Mouse (Mus musculus) lung, postnatal 14 days (tissue): Measurements from ENCODE around the gene Krt36.

Experiments used
- DNase-seq: peaks from one replicate; pipeline ENCODE4 v3.0.0; 2021

Krt36 gene

DNA sequence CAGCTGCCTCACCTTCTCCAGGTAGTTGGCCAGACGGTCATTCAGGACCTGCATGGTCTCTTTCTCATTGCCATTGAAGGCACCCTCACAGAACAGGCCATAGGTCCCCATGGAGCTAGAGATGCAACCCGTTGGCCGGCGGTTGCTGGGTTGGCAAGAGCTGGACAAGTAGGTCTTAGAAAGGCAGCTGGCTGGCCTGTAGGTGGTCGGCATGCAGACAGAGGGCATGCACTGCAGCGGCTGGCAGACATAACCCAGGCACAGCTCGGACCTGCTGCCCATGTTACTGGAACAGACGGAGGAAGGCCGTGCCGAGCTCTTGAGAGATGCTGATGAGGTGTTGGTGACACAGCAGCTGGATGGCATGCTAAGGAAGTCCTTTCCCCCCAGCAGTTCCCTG, 17.6 kb downstream of the Krt36 start, which contains the start of gene Krt32:
Gene Krt32, minus strand, starts transcription at position 366 of the 400 bp plus-strand sequence.
- no peak for DNase-seq

DNA sequence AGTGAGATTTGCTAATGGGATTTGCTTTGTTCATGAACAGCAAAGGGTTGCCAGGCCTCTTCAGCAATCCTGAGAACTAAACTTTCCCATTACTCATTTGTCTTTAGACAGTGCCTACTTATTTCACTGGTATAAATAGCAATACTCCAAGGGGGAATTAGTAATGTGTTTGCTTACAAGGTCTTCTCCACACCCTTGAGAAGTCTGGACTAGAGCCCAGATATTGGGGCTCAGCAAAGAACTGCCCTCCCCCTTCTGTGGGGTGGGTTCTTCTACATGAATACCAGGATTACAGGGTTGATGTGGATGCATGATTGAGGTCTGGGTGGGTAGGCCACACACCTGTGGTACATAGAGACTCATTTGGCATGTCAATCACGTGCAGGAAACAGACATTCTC, 31.6 kb downstream of the Krt36 start:
- DNase-seq = no peak

DNA sequence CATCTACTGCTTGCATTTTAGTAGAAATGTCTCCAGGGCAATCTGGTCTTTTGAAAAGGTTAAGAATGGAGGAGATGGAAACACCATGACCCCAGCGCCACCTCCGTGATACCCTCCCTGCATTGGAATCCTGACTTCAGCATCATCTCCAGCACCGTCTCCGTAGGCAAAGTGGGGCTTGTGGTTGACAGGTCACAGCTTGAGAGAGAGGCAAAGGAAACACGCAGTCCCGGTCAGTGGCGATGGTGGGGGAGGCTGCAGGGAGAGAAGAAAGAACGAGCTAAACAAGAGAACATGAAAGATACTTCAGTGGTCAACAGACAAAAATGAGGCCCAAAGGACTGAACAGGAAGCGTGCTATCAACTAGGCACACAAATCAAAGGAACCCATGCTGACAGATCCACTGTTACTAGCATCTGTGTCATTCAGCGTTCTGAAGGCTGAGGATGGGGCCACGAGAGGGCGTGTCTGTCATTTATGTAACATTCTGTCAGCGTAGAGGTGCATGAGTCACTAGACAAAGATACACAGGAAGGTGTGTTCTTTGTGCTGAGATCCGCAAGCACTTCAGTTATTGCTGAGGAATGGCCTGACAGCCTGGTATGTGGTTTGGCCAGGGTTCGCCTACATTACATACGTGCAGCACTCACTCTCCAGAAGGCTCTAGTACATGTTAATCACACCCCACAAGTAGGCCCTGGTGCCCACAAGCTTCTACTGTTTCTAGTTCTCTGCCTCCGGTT, 38.0 kb downstream of the Krt36 start:
- peak; percentile 38 for DNase-seq

DNA sequence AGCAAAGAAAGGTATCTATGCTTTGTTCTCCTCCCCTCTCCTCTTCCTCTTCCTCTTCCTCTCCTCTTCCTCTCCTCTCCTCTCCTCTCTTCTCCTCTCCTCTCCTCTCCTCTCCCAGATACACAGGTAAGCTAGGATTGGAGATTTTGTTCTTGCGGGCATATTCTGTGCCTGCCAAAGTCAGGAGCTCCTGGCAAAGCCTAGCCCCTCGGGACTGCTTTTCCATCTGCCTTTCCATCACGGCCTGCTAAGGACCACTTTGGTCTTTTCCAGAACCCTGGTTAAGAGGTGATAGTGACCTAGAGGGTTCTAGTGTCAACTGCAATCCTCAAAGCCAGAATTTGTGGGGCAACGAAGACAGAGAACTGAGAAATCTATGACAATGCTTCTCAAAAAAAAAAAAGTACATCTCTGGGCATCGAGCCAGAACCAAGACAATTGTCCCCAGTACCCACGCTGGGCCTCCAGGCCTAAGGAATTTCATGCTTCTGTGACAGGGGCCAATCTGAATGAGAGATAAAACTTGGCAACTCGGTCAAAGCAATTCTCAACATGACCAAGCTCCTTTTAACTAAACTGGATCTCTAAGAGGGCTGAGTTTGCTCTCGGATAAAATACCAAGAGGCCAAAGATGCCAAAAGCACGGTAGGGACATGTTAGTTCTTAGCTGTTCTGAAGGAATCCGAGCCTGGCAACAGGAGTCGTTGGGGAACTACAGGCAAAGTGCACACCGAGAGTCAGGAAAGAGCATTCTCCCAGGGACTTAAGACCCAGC, 39.0 kb downstream of the Krt36 start:
- DNase-seq = no peak

GRCm38 (mm10) chr11:100058875-100059274, 46.6 kb downstream of the Krt36 start:
- no peak for DNase-seq

GRCm38 (mm10) chr11:100055686-100056655, 49.5 kb downstream of the Krt36 start:
- no peak for DNase-seq
